Mouse (Mus musculus) gastrocnemius, postnatal 36 days (tissue): ENCODE data around the gene Gng8. TPM values are rescaled to one million over a fixed set of nuclear protein-coding genes. Genes with fewer than 3 reads are reported as not detected.

Experiments used
- DNase-seq, 2 experiments: peaks; one replicate each; pipeline ENCODE4 v3.0.0; 2022
- intact Hi-C: fragments of 180-260 bp; cut with DNase I; formaldehyde crosslinking; loops from one replicate; pipeline ENCODE4 v1.15.1; 2025
- long read RNA-seq, 2 experiments: library from polyadenylated mRNA; stranded (forward); transcript quantifications; one replicate each; pipeline ENCODE4 v2.0.0; 2021
- total RNA-seq, 2 experiments: library from RNA; stranded (reverse); gene quantifications; 2 replicates each; pipeline ENCODE4 v1.2.3; 2021

Gng8 gene
- total RNA-seq: under 1 TPM in 1 of 2 experiments, not detected in 1; 0.54 TPM
- long read RNA-seq, experiment 1: 0 reads
- long read RNA-seq, experiment 2: 0 reads

DNA sequence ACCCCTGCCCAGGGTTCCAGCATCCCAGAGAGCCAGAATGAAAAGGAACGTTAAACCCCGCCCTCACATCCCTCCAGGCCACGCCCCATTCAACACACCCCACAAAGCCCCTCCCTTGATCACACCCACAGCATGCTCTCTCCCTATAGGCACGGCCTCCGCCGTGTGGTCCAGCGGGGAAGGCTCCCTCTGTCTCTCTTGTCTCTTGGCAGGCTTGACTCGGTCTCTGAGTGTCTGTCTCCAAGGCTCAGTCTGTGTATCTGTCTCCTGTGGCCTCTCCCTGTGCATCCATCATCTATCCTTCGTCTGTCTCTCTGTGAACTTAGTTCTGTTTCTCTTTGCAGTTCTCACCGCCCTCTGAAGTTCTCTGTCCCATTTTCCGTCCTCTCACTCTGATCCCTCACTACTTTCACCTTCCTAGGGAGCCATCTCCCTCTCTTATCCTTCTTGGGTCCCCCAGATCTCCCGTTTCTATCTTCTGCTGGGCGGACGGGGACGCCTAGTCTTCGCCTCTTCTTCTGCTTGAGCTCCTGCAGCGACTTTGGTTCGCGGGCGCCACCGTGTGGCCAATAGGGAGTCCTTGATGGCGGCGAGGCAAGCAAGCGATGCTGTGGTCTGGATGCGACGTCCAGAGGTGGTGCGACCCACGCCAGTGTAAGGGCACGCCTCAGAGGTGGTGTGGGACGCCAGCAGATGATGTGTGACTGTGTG is at the start of gene Gng8:
Gng8 (plus strand) TSS at position 146 of the 711 bp plus-strand sequence.
- DNase-seq: peak; percentile 82 to 86
- intact Hi-C loops: loop anchor here (1.0 kb wide), 1 partner anchor 17 kb away; no protein-coding TSS in a partner anchor

DNA sequence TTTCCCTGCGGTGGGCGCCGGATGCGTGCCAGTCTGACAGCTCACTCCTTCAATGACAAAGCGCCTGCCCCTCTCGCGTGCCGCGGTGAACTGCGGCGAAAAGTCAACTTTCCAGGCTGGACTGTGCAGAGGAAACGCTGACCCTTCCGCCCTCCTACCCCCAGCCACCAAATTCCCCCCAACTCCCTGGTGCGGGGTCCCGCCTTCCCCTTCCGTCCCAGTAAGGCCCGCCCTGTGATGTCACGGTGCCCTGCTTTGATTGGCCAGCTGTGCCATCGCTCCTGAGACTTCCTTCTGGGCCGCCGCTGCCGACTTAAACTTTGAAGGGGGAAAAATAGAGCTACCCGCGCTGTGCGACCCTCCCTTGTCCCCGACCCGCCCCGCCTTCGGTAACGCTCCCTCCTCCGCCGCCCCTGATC is 48.9 kb upstream of the Gng8 start, which contains the start of gene Prkd2:
Prkd2 (plus strand) TSS at position 258 of the 419 bp plus-strand sequence.
- intact Hi-C loops: no loop called here

DNA sequence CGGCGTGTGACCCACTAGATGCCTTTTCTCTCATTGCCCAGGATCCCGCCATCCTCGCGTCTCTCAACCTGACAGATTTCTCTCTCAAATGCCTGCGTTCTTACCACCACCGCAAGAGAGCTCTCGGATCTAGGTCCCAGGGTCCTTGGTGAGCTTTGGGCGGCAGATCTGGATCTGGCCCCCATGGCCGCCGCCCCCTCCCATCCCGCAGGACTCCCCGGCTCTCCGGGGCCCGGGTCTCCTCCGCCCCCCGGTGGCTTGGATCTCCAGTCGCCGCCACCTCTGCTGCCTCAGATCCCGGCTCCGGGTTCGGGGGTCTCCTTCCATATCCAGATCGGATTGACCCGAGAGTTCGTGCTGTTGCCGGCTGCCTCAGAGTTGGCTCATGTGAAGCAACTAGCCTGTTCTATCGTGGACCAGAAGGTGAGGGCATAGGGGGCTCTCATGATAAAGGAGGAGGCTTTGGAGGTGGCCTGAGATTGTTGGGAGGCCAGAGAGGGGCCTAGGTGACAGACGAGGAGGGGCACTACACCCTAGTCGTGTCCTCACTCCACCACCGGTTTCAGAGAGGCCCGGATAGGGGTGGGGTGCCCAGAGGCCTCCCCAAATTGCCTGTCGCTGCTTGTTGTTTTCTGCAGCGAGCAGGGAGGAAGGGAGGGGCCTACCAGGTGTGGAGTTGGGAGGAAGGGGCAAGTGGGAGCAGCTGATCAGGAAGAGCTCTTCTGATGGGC is 48.0 kb upstream of the Gng8 start:
- peak in 1 of 2 experiments; percentile 38 for DNase-seq
- intact Hi-C loops: no loop called here

More for the DNA sequence above, 48.9 kb upstream of the Gng8 start, which contains the start of gene Prkd2:
- DNase-seq: peak; percentile 88 to 95

DNA sequence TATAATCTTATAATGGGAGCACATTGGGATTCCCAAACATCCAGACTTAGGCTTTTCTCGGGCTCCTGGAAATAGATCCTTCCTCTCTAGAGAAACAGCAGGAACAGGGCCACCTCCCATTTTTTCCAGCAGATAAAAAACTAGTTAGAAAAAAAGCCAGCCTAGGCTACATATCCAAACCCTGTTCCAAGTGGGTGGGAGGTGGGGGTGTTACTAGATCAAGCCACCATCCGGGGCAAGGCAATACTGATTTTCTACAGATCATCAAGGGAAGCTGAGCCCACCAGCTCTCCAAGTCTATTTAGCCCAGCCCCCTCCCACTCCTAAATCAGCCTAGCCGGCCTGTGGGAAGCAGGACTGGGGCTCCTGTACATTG is 46.9 kb upstream of the Gng8 start:
- DNase-seq: no peak
- intact Hi-C loops: no loop called here

DNA sequence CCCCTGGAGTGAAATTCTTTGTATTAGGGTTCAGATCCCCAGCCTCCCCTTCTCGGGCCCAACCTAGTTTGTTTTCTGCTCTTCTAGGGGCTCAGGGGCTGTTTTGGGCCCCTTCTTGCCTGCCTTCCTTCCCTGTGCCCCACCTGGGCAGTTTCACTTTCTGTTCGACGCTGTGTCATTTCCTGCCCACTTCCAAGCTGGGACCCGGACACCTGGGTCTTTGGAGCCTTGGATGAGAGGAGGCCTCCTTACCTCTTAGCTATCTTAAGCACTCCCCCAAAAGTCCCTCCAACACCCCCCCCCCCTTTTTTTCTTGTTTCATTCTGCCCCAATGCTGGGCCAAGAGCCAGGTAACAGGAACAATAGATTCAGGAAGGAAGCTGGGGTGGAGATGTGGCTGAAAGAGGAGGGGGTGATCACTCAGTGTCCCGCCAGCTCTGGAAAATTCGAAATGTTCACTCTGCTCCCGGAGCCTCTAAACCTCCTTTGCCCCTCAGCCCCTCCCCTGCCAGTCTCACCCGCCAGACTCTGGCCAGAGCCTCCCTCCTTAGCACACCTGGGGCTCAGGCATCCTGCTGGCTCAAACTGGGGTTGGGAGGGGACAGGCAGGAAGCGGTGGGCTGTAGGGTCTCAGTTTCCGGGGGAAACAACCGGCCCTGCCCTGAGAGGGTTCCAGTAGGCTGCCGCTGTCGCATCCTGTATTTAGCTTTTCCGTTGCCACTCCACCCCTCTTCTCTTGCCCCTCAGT is 46.3 kb upstream of the Gng8 start:
- no peak for DNase-seq
- intact Hi-C loops: no loop called here

DNA sequence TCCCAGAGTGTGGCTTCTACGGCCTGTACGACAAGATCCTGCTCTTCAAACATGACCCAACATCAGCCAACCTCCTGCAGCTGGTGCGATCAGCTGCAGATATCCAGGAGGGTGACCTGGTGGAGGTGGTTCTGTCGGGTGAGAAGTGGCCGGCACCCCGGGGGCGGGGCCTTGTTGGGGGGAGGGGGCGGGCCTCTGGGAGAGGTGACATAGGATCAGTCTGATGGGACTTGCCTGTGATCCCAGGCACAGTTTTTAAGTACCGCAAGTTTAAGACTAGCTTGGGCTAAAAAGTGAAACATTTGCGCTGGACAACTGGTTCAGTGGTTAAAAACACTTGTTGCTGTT is 45.8 kb upstream of the Gng8 start:
- intact Hi-C loops: no loop called here
- no peak for DNase-seq

DNA sequence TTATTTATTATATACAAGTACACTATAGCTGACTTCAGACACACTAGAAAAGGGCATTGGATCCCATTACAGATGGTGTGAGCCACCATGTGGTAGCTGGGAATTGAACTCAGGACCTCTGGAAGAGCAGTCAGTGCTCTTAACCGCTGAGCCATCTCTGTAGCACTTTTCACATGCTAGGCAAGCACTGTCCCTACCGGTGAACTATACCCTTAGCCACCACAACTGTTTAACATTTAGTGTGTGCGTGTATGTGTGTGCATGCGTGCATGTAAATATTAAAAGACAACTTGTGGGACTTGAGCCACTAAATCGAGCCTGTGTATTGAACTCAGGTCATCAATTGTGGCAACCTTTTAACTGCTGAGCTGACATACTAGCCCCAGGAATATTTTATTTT is 44.8 kb upstream of the Gng8 start:
- DNase-seq: no peak
- intact Hi-C loops: no loop called here

DNA sequence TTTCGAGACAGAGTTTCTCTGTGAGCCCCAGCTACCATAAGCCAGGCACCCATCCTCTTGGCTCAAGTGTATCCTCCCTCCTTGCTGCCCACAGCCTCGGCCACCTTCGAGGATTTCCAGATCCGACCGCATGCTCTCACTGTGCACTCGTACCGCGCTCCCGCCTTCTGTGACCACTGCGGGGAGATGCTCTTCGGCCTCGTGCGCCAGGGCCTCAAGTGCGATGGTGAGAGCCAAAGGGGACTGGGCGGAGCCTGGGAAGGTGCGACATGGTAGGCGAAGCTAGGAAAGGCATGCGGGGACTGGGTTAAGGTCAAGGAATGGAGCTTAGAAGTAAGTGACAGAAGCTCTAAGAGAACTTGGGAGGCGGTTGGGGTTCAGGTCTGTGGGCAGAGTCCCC is 44.1 kb upstream of the Gng8 start:
- intact Hi-C loops: no loop called here
- no peak for DNase-seq

DNA sequence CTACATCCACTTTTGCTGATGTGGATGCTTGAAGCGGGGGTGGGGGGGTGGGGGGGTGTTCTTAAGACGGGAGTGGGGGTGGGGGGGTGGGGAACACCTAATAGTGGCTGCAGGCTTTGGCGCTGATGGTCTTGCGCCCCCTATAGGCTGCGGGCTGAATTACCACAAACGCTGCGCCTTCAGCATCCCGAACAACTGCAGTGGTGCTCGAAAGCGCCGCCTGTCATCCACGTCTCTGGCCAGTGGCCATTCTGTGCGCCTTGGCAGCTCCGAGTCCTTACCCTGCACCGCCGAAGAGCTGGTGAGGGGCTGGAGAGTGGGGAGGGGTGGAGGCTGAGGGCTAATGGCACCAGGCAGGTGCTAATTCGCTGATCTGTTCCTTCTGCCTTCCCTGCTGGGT is 43.0 kb upstream of the Gng8 start:
- intact Hi-C loops: no loop called here
- DNase-seq: peak; percentile 40 to 62

DNA sequence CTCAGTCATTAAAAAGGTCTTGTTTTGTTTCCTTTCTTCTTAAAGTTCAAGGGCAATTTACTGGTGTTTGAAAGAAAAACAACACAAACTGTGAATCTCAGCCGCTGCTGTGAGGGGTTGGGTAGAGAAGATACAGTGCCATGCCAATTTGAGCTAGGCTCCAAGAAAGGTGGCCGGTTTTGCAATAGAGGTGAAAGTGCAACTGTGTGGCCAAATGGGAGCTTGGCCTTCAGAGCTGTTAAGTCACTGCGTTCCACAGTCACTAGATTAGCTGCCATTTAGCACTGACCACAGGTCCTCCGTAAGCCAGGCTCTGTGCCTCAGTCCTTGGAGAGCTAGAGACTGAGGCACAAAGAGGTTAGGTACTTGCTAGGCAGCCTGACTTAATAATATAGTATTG is 40.0 kb upstream of the Gng8 start:
- DNase-seq: no peak
- intact Hi-C loops: no loop called here

DNA sequence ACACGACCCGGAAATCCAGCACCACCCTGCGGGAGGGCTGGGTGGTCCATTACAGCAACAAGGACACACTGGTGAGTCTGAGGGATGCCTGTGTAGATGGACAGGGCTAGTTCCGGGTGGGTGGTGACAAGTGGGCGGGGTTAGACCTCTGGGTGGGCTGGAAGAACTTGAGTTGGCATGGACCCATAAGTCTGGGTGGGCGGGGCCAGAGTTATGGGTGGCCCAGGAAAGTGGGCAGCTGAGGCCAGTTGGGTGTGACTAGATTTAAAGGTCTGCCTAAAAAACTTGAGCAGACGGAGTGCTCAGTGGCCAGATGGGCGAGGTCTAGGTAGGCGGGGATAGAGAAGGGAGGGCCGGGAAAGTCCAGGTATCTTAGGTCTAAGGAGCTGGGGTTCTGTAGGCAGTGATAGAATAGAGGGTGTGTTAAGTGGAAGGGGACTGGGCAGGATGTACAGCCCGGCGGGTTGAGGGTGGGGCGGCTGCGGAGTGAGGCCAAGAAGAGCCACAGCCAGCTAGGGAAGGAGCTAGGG is 38.2 kb upstream of the Gng8 start:
- DNase-seq: no peak
- intact Hi-C loops: no loop called here

DNA sequence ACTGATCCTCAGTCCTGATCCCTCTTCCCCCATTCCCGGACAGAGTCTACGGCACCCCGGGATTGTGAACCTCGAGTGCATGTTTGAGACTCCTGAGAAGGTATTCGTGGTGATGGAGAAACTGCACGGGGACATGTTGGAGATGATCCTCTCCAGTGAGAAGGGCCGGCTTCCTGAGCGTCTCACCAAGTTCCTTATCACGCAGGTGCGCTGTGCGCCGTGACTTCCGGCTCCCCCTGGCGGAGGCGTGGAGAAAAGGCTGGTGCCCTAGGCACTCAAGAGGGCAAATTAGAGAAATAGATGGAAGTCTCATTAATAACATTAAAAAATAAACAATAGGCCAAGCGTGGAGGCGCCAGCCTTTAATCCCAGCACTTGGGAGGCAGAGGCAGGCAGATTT is 33.2 kb upstream of the Gng8 start:
- intact Hi-C loops: no loop called here
- no peak for DNase-seq

DNA sequence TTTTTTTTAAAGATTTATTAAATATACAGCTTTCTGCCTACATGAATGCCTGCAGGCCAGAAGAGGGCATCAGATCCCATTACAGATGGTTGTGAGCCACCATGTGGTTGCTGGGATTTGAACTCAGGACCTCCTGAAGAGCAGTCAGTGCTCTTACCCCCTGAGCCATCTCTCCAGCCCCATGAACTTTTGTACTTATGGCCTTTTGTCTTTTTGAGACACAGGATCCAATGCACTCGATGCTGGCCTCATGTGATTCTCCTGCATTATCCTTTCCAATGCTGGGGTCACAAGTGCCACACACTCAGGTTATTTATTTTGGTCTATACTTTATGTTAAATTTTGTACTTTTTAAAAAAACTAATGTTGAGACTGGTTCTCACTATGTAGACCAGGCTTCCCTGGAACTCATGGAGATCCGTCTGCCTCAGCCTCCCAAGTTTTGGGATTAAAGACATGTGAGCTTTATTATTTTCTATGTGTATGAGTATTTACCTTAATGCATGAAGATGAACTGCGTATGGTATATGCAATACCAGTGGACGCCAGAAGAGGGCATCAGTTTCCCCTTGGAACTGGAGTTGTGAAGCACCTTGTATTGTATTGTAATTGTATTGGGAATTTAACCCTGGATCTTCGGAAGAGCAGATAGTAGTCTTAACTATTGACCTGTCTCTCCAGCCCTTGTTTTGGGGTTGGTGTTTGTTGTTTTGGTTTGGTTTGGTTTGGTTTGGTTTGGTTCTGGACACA is 31.5 kb upstream of the Gng8 start:
- no peak for DNase-seq
- intact Hi-C loops: no loop called here

DNA sequence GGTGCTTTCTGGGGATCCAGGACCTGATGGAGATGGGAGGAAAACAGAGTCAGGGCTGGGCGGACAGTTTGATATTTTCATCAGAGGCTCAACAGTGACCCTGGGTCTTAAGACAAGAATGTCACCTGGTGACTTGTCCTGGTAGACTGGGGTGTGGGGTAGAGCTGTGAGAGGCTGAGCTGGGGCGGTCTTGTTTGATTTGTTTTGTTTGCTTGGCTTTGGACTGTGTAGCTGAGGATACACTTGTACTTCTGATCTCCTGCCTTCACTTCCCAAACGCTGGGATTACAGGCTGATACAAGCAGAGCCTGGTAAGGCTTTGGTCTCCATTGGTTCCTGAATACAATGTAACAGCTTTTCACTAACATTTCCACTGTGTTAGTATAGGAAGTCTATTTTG is 24.1 kb upstream of the Gng8 start:
- intact Hi-C loops: no loop called here
- no peak for DNase-seq

DNA sequence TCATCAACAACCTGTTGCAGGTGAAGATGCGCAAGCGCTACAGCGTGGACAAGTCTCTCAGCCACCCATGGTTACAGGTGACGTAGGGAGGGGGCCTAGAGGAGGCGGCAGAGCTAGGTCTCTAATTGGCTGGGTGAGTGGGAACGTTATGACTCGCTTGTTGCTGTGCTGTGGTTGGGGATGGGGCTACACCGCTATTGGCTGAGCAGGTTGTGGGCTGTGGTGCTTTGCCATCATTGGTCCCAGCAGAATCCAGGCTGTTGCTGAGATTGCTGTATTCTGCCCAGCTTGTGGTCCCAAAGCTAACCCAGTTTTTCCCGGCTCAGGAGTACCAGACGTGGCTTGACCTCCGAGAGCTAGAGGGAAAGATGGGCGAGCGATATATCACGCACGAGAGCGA is 22.1 kb upstream of the Gng8 start:
- no peak for DNase-seq
- intact Hi-C loops: no loop called here

DNA sequence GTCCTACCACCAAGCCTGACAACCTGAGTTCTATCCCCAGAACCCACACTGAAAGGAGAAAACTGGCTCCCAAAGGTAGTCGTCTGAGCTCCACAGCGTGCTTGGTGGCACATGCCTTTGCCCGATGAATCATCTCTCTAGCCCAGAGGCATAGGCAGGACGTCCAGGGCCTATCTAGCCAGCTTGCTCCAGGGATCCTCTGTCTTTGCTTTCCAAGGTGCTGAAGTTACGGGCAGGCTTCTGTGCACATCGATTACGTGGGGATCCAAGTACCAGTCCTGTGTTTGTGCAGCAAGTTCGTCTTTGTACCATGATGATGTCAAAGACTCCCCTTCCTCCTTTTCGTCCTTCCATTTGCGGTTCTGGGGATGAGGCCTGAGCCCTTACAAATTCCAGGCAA is 20.0 kb upstream of the Gng8 start:
- no peak for DNase-seq
- intact Hi-C loops: no loop called here

DNA sequence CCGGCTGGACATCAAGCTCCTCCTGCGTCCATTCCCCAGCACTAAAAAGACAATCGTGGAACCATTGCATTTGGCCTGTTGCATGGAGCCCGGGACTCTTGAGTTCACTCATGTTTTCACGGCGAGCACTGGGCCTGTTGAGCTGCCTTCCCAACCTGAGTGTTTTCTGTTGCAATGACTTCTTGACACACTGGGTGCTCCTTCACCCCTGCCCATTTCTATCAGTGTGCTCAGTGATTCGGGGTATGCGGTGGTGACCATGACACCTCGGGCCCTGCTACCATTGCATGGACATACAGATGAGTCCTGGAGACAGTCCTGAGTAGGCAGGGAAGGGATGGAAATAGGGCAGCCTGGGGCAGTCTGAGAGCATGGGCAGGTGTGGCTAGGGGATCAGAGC is 19.1 kb upstream of the Gng8 start:
- no peak for DNase-seq
- intact Hi-C loops: no loop called here

DNA sequence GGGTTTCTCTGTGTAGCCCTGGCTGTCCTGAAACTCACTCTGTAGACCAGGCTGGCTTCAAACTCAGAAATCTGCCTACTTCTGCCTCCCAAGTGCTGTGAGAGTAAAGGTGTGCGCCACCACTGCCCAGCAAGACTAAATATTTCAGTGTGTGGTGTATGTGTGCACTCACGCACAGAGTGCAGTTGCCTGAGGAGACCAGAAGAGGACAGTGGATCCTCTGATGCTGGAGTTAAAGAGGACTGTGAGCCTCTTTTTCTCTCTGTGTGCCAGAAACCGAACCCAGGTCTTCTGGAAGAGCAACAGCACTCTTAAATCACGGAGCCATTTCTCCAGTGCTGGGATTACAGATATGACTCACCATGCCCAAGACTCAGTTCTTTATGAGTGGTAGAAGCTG is 18.2 kb upstream of the Gng8 start:
- no peak for DNase-seq
- intact Hi-C loops: no loop called here

DNA sequence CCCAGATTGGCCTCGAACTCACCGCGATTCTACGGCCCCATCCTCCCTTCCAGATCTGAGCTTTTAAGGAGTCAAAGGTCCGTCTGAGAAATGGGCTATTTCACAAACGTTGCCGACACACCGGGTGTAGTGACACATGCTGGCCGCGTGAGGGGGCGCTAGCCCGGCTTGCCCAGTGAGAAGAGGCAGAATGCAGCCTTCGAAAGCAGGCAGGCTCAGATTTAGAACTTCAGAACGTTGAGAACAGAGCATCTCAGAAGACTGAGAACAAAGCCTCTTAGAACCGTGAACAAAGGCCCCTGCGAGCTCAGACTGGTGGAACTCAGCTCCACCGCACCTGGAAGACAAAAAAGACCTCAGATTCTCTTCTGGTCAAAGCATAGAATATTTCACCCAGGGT is 17.4 kb upstream of the Gng8 start:
- intact Hi-C loops: loop anchor here (1.0 kb wide), 1 partner anchor 17 kb away; the partner anchor contains the start of gene Gng8
- peak; percentile 69 to 76 for DNase-seq

DNA sequence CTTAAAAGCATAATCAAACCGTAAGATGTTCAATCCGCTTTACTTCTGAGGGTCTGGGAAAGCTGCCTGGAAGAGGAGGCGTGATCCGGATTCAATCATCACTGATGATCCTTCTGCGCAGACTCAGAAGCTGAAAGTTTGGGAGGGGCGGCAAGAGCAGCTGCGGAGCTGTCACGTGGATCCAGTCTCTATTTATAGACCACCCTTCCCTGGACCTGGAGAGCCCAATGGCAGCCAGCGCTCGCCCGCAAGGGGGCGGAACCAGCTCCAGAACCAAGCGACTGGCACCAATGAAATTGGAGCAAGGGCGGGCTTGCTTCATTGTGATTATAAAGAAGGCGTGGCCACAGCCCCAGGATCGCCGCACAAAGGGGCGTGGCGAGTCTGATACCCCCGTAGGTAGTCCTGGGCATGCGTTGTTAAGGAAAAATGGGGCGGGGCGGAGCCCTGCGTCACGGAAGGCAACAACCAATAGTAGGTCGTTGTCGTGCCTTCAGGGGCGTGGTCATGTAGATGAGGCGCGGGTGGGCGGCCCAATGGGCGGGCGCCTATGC is 16.8 kb upstream of the Gng8 start:
- peak; percentile 99 to 100 for DNase-seq
- intact Hi-C loops: loop anchor here (1.0 kb wide), 1 partner anchor 16 kb away; the partner anchor contains the start of gene Gng8

DNA sequence AGATGAGACGGTGACA is 16.5 kb upstream of the Gng8 start, which contains the start of gene Dact3:
Dact3 (plus strand) TSS at position 8 of the 16 bp plus-strand sequence.
- no peak for DNase-seq
- intact Hi-C loops: no loop called here
